Mouse (Mus musculus) olfactory bulb, adult 2 months (tissue): ENCODE data around the gene Pagr1b.

Experiments
- CTCF ChIP-seq: fragments of 200-500 bp; IDR thresholded peaks from 2 replicates; pipeline ENCODE4 v1.5.1; 2012; ENCODE audit warnings: low read depth, mild to moderate bottlenecking, low read length, moderate library complexity; ENCODE audit not compliant: insufficient read depth
- POLR2A ChIP-seq: fragments of 200-500 bp; IDR thresholded peaks from 2 replicates; pipeline ENCODE4 v1.6.1; 2012; ENCODE audit warnings: mild to moderate bottlenecking, low read depth, low read length, moderate library complexity; ENCODE audit not compliant: insufficient read depth

DNA sequence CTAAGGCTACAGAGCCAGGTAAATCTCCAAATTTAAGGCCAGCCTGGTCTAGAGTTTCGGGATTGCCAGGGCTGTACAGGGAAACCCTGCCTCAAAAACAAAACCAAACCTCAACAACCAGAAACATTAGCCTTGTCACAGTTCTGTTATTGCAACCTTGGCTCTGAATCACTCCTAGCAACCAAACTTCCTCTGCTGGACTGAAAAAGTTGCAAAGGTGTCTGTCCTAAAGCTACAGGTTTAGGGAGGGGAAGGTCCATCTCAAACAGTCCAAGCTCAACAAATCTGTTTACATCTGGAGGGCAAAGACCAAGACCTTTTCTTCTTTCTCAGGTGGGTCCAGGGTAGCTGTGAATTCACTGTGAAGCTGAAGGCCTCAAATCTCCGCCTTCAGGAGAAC is 5.2 kb downstream of the Pagr1b start:
- TF ChIP-seq CTCF (no peak), POLR2A (no peak)
